Mouse (Mus musculus) G1E-ER4 (cell line): ENCODE measurements at regions not wholly inside any gene's neighbourhood (a gene's known extent, or its start where the extent isn't known, plus 50 kb on each side); places are given as distances from the start of the nearest gene placed in this dataset.

ENCODE experiments used
- GATA1 ChIP-seq: IDR thresholded peaks from one replicate; pipeline ENCODE4 v1.8.0; 2012; ENCODE audit warnings: low read length, inconsistent platforms

DNA sequence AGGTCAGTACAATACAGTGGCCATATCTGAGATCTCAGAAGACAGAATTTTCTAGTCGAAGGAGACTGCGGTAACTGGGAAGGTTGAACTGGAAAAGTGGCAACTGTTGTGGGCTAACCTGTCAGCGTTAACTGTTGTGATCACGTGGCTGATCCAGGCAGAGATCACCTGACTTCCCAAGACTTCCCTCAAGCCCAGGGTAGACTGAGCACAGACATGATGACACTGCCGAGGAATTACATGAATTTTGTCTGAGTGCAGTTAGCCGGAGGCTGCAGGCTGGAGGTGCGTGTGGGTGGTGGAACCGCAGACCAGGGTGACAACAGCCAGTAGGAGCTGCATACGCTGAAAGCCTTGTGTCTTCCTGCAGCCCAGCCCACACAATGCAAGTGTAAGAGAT, 70.6 kb upstream of the Jade1 start:
- no peak for TF ChIP-seq GATA1

- TF ChIP-seq GATA1: no peak
Observed at GRCm38 (mm10) chr3:41483582-41483981, 71.9 kb upstream of the Jade1 start.

- no peak for TF ChIP-seq GATA1
Observed at GRCm38 (mm10) chr3:41482881-41483494, 72.5 kb upstream of the Jade1 start.

DNA sequence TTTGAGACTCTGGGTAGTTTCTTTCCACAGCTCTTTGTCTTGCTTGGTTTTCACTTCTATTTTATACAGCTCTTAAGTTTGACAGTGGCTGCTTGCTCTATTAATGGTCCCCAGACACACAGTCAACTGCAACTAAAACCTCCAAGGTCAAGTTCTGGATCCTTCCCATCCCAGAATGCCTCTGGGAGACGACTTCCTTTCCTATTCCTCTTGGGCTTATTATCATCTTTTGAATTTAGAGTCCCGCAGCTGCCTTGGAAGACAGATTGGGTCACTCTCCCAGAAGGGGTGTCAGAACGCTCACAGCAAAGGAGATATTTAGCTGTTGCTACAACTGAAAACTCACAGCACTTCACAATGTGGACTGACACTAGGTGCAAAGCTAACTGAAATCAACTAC, 75.3 kb upstream of the Jade1 start:
- no peak for TF ChIP-seq GATA1

- TF ChIP-seq GATA1: no peak
Observed at GRCm38 (mm10) chr3:41478971-41479370, 76.6 kb upstream of the Jade1 start.

DNA sequence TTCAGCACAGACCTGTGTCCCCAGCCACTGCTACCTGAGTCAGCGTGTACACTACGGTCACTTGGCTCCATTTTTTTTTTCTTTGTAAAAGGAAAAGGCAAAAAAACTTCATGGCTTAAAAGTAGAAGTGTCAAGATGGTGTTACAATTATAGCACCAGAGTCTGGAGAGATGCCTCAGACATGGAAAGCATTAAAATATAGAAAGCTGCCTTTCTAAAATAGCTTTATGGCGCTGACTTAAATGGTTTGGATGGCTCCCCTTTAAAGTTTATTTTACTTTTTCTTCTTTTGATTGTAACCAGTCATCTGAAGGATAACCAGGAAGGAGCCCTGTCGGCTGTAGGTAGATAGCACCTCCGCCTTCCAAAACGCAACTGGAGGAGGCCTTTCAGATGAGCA, 79.0 kb upstream of the Jade1 start:
- TF ChIP-seq GATA1: no peak

GRCm38 (mm10) chr3:41472586-41472985, 82.9 kb upstream of the Jade1 start:
- no peak for TF ChIP-seq GATA1

GRCm38 (mm10) chr3:41469106-41469505, 86.4 kb upstream of the Jade1 start:
- no peak for TF ChIP-seq GATA1

- TF ChIP-seq GATA1: no peak
Observed at GRCm38 (mm10) chr3:41467857-41468256, 87.7 kb upstream of the Jade1 start.

- TF ChIP-seq GATA1: no peak
Observed at GRCm38 (mm10) chr3:41465893-41466292, 89.6 kb upstream of the Jade1 start.

DNA sequence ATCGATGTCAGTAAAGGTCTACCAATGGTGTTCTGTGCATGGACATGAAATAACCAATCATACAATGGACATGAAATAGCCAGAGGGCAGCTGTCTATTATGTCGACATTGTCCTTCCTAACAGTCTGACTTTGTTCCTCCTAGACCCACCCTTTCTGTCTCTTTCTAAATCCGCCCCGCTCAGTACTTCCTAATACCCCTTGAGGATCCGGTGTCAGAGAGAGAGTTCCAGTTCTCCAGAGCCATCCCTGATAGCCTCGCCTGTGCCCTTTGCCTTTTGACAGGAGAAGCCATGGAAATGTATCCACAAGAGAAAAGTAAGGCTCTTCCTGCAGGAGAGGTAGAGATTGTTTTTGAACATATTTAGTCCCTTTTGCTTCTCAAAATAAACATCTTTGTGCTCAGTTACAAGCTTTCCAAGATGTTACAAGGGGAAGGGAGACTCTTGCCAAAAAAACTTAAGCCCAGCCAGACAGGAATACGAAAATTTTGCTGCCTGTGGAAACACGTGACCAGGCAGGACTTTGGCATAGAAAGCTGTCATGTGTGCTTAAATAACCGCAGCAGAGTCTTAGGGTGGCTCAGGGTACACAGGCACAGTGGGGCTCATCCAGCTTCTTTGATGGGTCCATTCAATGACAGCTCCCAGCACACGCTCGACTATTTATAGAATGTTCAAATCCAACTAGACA, 92.4 kb upstream of the Jade1 start:
- TF ChIP-seq GATA1: no peak

DNA sequence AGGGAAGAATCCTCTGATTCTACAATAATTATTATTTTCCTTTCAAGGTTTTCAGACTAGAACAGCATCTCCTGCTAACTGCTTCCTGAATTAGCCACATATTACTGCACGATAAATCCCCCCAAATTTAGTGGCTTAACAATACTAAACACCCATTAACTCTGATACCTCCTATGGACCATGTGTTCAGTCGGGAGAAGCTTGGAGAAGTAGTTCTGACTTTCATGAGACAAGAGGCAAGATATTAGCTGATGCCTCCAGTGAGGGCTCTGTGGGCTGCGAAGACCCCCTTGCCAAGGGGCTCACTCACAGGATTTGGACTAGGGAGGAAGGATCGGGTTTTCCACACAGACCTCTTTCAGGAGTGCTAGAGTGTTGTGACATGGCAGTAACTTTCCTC, 95.4 kb upstream of the Jade1 start:
- no peak for TF ChIP-seq GATA1

DNA sequence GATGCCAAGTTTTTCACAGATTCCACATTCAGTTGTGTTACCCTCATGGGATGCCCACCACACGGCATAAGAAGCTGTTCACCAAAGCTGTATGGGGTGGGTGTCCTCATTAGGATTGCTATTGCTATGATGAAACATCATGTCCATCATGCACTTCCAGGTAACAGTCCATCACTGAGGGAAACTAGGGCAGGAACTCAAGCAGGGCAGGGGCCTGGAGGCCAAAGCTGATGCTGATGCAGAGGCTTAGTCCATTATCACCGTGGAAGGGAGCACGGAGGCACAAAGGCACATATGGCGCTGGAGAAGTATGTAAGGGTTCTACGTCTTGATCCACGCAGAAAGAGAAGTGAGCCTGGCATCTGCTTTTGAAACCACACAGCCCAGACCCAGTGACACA, 97.4 kb upstream of the Jade1 start:
- no peak for TF ChIP-seq GATA1

DNA sequence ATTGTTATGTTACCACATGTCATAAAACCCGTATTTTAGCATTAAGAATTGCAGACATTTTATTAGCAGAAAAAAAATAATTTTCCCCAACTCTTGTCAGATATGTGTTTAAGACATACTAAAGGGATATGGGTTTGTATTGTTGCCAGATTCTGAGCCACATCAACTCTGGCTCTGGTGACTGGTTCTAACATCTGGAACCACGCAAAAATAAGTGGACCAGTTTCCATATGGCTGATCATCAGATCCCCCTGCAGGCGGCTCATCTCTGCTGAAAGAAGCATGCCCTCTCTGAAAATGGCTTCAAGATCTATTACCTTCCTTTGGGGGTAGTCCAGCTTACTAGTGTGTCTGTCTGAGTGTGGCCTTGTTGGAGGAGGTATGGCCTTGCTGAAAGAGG, 102.0 kb upstream of the Jade1 start:
- no peak for TF ChIP-seq GATA1

- TF ChIP-seq GATA1: no peak
Observed at GRCm38 (mm10) chr3:41452716-41453090, 102.8 kb upstream of the Jade1 start.

DNA sequence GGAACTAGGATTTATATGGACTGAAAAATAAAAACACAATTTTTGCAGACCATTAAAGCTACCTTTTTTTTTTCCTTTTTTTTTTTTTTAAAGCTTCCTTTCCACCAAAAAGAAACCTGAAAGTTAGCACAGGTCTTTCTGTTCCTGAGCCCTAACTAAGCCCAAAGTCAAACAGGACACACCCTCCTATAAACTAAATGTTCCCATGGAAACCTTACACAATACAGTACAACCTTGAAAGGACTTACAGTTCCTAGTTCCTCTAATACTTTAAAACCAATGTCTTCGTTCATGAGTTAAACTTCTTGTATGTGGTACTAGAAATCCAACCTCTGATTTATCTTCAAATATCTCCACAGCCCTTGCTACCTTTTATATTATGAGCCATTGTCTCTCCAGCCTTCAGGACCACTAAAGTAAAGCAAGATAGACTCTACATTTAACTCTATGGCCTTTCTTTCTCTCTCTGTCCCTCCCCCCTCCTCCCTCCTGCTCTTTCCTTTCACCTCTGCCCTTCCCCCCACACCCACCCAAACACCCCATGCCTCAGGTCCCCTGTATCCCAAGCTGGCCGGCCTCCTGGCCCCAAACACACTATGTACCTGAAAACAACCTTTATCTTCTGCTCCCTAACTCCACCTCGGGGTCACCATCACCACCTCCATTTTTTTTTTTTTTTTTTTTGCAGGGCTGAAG, 103.4 kb upstream of the Jade1 start:
- TF ChIP-seq GATA1: no peak

GRCm38 (mm10) chr3:41450696-41451095, 104.8 kb upstream of the Jade1 start:
- no peak for TF ChIP-seq GATA1

DNA sequence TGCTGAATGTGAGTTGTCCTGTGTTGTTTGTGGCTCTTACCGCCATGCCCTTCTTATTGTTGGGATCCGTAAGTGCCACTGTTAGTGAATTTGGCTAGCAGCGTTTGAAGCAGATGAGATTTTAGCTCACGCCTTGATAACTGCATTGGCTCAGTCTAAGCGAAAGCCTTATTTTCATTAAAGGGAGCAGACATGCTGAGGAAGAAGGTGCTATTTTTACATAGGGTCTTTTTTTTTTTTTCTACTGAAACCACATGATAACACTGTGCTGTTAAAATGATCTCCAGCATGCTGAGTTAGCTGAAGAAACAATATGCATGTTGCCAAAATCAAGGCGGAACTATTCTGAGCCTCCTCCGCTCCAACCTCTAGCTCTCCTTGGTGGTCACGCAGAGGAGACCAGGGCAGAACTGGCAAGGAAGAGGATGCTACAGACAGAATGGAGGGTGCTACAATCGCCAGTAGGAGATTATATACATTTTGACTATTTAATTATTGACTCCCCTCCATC, 111.2 kb upstream of the Jade1 start:
- no peak for TF ChIP-seq GATA1
